Mouse (Mus musculus) cerebellum, adult 11-12 months (tissue): Measurements from ENCODE around the gene Blcap.

ENCODE experiments used
- DNase-seq: peaks from one replicate; pipeline ENCODE4 v3.0.0; 2022

The Blcap gene

DNA sequence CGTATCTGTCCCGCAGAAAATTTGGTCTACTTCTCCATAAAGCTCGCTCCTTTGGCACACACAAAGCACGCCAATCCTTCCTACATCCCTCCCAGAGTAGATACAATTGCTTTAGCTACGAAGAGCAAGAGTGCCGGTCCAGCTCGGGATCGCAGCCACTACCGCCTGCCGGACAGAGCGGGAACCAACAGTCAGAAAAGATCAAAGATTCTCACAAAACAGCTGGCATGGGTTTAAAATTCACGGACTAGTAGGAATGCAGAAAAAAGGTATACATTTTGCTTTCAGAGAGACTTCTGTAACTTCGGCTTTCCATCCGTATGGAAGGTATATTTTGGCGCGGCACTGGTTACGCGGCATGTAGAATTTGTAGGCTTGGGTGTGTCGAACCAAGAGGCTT, 11.6 kb downstream of the Blcap start:
- no peak for DNase-seq

DNA sequence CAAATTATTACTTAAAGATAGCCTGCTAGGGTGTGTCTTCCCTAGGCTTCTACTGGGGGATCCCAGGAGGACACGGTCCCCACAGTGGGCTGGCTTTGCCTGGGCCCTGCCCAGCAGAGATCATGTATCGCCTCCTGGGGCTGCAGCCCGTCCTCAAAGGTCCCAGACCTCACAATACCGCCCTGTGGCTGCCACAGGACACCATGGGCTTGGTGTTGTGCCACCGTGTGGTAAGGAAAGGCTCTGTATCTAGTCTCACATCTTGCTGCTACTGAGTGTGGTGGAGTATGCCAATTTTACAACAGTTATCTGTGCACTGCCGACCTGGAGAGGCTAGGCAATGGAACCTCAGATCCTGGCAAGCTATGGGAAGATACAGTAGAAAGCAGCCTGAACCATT, 12.6 kb downstream of the Blcap start:
- DNase-seq: no peak

GRCm38 (mm10) chr2:157558051-157558450, 13.0 kb downstream of the Blcap start:
- DNase-seq: peak; percentile 65

DNA sequence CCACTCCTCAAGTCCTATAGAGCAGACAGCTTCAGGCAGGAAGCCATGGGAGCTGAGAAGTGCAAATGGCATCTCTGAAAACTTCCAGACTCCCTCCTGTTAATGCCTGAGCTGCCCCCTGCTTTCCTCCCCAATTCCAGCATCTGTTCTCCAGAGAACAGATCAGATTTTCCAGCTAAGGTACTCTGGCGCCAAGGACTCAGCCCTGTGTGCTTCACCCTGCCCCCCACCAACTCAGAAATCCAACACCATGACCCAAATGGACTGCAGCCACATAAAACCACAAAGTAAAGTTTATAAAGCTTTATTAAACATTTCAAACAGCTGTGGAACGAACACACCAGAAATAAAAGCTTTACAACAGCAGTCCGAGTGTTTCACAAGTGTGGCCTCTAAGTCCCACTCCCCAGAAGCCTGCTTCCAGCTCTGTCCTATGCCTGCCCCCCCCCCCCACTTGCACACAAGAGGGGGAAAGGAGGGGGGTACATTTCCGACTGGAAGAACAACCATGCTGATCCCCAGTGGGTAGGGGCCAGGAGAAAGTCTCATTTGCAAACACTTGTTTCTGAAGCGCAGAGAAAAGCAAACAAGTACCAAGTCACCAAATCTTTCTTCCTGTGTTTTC, 14.9 kb downstream of the Blcap start:
- no peak for DNase-seq

DNA sequence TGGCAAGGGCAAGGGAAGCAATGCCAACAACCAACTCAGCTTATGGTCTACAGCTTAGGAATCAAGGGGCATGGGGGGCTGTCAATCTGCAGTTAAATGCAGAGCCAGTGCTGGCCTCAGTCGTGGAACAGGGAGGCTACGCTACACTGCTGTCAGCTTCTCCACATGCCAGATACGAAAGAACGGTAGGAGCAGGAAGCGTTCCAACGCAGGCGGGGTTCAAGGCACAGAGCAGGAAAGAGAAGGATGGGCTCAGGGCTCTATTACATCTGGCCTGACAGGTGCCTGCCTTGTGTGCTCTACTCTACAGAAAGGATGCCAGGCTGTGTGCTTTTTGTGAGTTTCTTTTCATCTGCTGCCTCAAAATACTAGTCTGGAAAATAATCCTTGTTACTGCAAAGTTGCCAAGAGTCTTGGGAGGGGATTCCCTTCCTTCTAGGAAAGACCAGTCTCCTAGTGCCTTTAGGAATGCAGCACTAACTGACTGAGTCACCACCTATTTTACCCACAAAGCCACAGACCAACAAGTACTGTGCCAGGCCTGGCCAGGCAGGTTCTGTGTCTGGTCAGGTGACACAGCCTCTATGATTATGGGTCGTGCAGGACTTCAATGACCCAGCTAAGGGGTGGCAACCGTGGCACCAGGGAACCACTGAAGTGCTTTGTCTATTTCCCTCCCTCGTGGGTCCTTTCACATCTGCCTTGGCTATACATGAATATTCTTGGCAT, 18.8 kb downstream of the Blcap start:
- DNase-seq: no peak

- DNase-seq: no peak
Measured at GRCm38 (mm10) chr2:157550292-157550691, 20.8 kb downstream of the Blcap start.

- no peak for DNase-seq
Measured at GRCm38 (mm10) chr2:157546686-157547085, 24.4 kb downstream of the Blcap start.

DNA sequence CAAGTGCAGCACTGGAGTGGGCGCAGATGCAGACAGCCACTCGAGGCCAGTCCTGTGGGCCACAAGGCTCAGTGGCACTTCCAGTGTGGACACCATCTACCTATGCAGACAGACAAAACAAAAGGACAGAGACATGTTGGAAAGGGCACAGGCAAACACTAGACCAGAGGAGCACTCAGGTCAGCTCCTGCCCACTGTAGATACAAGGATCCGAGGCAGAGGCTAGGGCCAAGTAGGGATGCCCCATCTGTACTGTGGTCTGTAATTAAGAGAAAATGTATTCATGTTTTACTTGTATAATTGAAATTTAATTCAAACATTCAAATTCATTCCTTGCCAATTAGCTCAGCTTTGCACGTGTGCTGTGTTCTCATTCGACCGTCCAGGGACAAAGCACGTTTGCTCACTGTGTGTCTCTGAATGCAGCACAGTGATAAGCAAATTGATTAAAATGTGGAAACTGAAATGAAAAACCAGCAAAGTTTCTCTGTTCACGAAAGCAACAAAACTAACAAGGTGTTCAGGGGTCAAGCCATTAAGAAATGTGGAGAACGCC, 26.7 kb downstream of the Blcap start:
- DNase-seq: no peak

- no peak for DNase-seq
Measured at GRCm38 (mm10) chr2:157542415-157542814, 28.7 kb downstream of the Blcap start.

- DNase-seq: no peak
Measured at GRCm38 (mm10) chr2:157541631-157542030, 29.4 kb downstream of the Blcap start.

DNA sequence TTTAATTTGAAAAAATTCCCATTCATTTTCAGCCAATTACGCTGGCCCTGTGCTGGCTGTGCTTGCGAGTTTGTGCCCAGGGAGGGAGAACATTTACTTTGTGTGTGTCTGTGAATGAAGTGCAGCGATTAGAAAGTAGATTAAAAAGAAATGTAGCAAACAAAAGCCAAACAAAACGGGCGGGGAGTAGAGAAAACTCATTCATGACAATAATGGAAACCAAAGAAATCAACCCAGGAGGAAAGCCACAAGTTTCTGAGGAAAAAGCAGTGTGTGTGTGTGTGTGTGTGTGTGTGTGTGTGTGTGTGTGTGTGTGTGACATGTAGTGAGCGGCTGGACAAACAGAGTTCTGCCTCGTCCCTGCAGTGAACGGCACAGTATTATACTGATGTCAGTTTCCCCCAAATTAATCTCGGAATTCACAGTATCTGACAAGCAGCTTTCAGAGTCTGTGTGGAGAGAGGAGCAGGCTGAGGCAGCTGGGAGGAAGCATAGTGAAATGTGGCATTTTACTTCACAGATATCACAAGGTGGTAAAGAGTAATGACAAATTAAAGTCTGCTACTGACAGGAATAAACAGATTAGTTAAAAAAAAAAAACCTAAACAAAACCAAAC, 30.0 kb downstream of the Blcap start:
- DNase-seq: no peak

GRCm38 (mm10) chr2:157540073-157540952, 30.8 kb downstream of the Blcap start:
- no peak for DNase-seq

GRCm38 (mm10) chr2:157537118-157537517, 34.0 kb downstream of the Blcap start:
- DNase-seq: no peak

GRCm38 (mm10) chr2:157536476-157537081, 34.5 kb downstream of the Blcap start:
- DNase-seq: no peak

GRCm38 (mm10) chr2:157534163-157534562, 36.9 kb downstream of the Blcap start:
- DNase-seq: no peak

- no peak for DNase-seq
Measured at GRCm38 (mm10) chr2:157531681-157532426, 39.2 kb downstream of the Blcap start.

DNA sequence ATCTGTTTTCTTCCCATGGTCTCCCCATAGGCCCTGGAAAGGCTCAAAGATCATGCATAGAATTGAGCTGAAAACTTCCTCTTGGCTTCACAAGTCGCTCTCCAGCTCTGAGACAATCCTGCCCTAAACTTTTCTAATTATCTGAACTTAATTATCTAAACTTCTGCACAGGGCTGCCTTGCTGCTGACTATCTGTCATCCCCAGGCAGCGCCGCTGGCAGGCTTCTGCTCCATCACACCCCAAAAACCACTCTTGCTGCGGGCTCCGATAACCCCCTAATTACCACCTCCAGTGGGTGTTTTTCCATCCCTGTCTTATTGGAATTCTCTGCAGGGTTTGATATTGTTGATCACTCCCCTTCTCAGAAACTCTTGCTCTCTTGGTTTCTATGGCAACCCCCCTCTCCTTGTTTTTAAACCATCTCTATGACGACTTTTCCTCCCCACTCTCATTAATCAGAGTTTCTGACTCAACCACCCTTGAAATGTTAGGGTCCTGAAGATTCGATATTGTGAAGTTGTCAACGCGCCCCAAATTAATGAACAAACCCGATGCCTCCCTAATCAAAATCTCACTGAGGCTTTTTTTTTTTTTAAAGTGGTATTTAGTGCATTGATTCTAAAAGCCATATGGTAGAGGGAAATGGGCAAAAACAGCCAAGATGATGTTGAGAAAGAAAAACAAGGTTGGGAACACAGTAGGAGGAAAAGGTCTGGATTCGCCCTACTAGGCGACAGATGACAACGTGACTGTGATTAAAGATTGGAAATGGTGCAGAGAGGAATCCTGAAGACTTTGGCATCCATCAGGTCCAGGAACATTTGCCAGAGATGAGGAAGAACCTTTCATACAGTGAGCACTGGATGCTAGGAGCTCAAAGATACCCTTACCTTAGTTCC, 40.8 kb downstream of the Blcap start:
- DNase-seq: no peak

GRCm38 (mm10) chr2:157522556-157522955, 48.5 kb downstream of the Blcap start:
- DNase-seq: no peak

DNA sequence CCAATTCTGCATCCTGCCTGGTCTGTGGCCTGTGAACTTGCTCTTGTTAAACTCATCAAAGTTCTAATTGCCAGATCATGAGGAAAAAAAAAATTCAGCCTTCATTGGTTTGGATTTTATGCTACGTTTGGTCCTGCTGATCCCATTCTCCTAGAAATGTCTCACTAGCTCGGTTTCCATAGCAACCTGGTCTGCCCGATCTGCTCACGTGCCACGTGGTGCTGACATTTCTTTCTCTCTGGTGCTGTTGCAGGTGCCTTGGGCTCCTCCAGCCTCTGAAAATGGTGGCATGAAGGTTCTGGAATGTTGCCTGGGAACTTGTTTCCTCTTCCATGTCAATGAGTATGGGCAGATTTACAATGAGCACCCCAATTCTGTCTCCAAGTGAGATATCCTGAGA, 50.6 kb downstream of the Blcap start:
- DNase-seq: no peak

DNA sequence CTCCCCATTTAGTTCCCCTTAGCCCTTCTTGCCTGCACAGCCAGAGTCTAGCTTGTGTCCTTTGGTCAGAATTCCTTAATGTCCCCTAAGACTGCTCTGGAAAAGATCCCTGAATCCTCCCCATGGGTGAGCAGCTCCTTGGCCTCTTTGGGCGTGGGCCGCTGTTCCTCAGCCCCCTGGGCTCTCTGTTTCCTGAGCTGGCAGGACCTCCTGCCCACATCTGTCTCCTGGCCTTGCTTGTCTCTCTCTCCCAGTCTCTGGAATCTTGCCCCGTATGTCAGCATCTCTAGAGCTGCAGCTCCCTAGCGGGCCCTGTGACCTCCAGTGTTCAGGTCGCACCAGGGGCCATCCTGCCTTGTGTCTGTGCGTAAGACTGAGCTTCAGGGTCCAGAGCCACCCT, 51.6 kb downstream of the Blcap start:
- no peak for DNase-seq

DNA sequence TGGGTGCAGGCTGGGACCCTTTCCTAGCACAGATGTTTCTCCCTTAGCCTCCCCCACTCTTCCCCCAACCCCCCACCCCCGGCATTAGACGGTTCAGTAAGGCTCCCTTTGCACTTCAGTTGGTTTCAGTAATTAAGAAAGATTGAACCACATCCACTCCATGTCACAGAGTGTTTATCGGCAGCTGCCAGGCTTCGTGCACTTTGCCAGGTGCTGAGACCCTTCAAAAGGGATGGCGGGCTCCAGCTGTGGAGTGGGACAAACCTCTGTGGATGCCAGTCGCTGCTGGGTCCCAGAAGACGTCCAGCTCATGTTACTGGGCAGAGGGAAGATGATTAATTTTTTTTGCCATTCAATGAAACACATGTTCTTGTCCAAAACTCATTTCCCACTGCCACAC, 52.6 kb downstream of the Blcap start:
- no peak for DNase-seq
